Mouse (Mus musculus) forebrain, embryonic 16.5 days (tissue): ENCODE measurements around the gene Sobp. TPM values are rescaled to one million over a fixed set of nuclear protein-coding genes. Genes with fewer than 3 reads are reported as not detected.

Source experiments
- ATAC-seq: fragments of 200-750 bp; cut with Nextera tagmentation; 2 replicates; pipeline ENCODE4 v1.8.0; 2017; ENCODE audit warnings: mild to moderate bottlenecking, moderate library complexity
- H3K27ac ChIP-seq: fragments of 300-500 bp; sonication (generic); 2 replicates; pipeline ENCODE4 v1.5.1; 2014; ENCODE audit warnings: low read length, control low read depth
- H3K27me3 ChIP-seq: fragments of 300-500 bp; sonication (generic); replicated peaks from 2 replicates; pipeline ENCODE4 v1.6.1; 2014; ENCODE audit warnings: low read length; ENCODE audit not compliant: control insufficient read depth, insufficient read depth
- H3K36me3 ChIP-seq: fragments of 300-500 bp; sonication (generic); 2 replicates; pipeline ENCODE4 v1.6.1; 2014; ENCODE audit not compliant: control insufficient read depth, insufficient read depth
- H3K4me1 ChIP-seq: fragments of 300-500 bp; sonication (generic); replicated peaks from 2 replicates; pipeline ENCODE4 v1.6.1; 2014; ENCODE audit warnings: low read length; ENCODE audit not compliant: control insufficient read depth, insufficient read depth
- H3K4me2 ChIP-seq: fragments of 300-500 bp; sonication (generic); 2 replicates; pipeline ENCODE4 v1.6.1; 2014; ENCODE audit warnings: mild to moderate bottlenecking, low read length, control low read depth
- H3K4me3 ChIP-seq: fragments of 300-500 bp; sonication (generic); replicated peaks from 2 replicates; pipeline ENCODE4 v1.5.1; 2014; ENCODE audit warnings: mild to moderate bottlenecking, low read length, control low read depth
- H3K9ac ChIP-seq: fragments of 300-500 bp; sonication (generic); replicated peaks from 2 replicates; pipeline ENCODE4 v1.6.1; 2014; ENCODE audit warnings: low read depth, low read length, control low read depth
- H3K9me3 ChIP-seq: fragments of 300-500 bp; sonication (generic); 2 replicates; pipeline ENCODE4 v1.6.1; 2016; ENCODE audit warnings: low read length; ENCODE audit not compliant: control insufficient read depth
- WGBS: fragments of 180-500 bp; shearing (Covaris S2); extraction: QIAGEN DNeasy Blood & Tissue Kit; methylation state at CpG from one replicate; pipeline ENCODE4 v1.1.7; 2014; 5-methylcytosine and 5-hydroxymethylcytosine counted together
- polyA plus RNA-seq: library from polyadenylated mRNA; unstranded; fragments of >200 nt; fragmentation: Nextera tagmentation; extraction: Ambion mirVana; gene quantifications from 2 replicates; pipeline ENCODE4 v1.2.1, GENCODE M21; 2015

Sobp gene
- polyA plus RNA-seq, 1 experiment from 2014 or later: 15.1 TPM

GRCm38 (mm10) chr10:43054776-43055175, 119.6 kb downstream of the Sobp start:
- H3K9ac ChIP-seq: no peak overlapping the region
- peaks cover 9% of the 10 kb centered on the region; the same call in 1 of the 2 replicates for H3K4me1 ChIP-seq
- H3K36me3 ChIP-seq: no peaks in the 10 kb centered on the region
- H3K4me3 ChIP-seq: no peak overlapping the region
- WGBS: 68% methylated on average over 8 of the region's 8 CpGs
- no peaks in the 10 kb centered on the region for H3K27me3 ChIP-seq
- ATAC-seq: no peak
- H3K9me3 ChIP-seq: no peaks in the 10 kb centered on the region
- no peak overlapping the region for H3K4me2 ChIP-seq
- H3K27ac ChIP-seq: peak overlapping the region; percentile 56

DNA sequence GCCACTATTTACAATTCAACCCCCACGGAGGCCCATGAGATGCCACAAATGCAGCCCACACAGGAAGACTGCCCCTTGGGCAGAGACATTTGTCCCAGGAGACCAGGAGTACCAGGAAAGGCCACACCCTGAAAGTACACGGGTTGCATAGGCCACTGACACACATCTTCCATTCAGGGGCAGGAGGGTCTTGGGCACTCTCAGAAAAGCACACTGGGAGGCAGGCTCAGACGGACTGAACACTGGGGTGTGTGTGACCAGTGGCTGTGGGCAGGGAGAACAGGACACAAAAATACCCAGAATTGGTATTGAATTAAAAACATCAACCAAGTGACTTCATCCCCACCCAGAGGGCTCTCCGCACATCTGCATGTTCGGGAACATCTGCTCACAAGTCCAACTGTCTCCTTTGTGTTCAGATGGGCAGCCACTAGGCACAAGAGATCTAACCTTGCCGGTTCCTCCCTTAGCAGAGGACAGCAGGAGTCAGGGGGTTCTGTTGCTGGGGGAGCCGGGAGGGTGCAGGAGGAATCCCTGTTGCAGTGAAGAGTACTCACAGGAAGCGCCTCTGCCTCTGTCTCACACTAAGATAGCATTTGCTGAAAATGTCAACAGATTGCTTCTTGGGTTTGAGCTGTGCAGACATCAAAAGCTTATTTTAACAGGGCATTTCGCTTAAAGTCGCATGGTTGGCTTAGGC, 120.3 kb downstream of the Sobp start:
- Histone ChIP-seq H3K9ac (no peak overlapping the region), H3K27me3 (no peaks in the 10 kb centered on the region), H3K36me3 (no peaks in the 10 kb centered on the region), H3K4me1 (peaks cover 5% of the 10 kb centered on the region; the same call in 1 of the 2 replicates), H3K27ac (peak overlapping the region; percentile 20), H3K9me3 (no peaks in the 10 kb centered on the region), H3K4me3 (no peak overlapping the region), H3K4me2 (no peak overlapping the region)
- WGBS: 74% methylated on average over 10 of the region's 10 CpGs
- ATAC-seq: peak; percentile 31

GRCm38 (mm10) chr10:43052462-43052861, 121.9 kb downstream of the Sobp start:
- 48% methylated on average over 5 of the region's 5 CpGs for WGBS
- Histone ChIP-seq H3K27ac (no peak overlapping the region), H3K27me3 (no peaks in the 10 kb centered on the region)

GRCm38 (mm10) chr10:43047804-43048348, 126.5 kb downstream of the Sobp start:
- no peak overlapping the region for H3K27ac ChIP-seq
- H3K27me3 ChIP-seq: no peaks in the 10 kb centered on the region
- H3K4me2 ChIP-seq: no peak overlapping the region
- H3K4me3 ChIP-seq: no peak overlapping the region
- no peak overlapping the region for H3K9ac ChIP-seq
- no peaks in the 10 kb centered on the region for H3K9me3 ChIP-seq
- ATAC-seq: no peak
- H3K36me3 ChIP-seq: no peaks in the 10 kb centered on the region
- H3K4me1 ChIP-seq: peaks cover 24% of the 10 kb centered on the region
- 71% methylated on average over 6 of the region's 6 CpGs for WGBS

More at GRCm38 (mm10) chr10:43052462-43052861, 121.9 kb downstream of the Sobp start:
- Histone ChIP-seq H3K4me1 (peaks cover 13% of the 10 kb centered on the region; the same call in 1 of the 2 replicates), H3K9ac (no peak overlapping the region), H3K36me3 (no peaks in the 10 kb centered on the region), H3K9me3 (no peaks in the 10 kb centered on the region), H3K4me3 (no peak overlapping the region), H3K4me2 (no peak overlapping the region)
- peak; percentile 50 for ATAC-seq

DNA sequence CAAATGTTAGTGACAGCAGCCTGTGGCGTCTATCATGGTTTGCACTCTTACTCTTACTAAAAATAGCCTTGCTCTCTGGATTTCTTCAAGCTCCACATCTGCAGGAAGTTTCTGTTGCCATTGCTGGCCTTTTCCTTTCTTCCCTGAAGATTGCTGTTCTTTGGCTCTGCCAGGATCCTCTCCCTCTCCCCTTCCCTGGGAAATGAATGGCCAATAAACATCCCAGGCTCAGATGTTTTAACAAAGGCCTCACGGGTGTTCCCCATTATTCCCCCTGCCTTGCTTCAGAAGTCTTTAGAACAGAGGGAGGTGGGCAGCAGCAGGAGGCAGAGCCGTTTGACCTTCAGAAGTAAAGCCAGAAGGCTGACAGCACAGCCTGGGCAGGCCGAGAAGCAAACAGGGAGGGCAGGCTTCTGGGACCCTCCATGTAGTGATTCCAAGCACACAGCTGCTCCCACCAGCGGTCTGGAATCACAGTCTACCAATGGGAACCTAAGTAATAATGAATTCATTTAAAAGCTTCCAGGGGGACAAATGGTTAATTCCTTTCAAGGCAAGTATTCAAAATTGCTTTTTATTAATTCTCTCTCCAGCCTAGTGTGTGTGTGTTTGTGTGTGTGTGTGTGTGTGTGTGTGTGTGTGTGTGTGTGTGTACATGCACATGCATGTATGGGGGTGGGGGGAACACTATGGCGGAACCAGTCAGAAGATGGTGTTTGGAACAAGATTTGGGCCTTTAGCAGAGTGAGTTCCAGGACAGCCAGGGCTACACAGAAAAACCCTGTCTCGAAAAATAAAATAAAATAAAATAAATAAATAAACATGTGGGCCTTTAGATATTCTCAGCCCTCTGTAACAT, 130.8 kb downstream of the Sobp start:
- 20% methylated on average over 7 of the region's 7 CpGs for WGBS
- no peak overlapping the region for H3K4me3 ChIP-seq
- no peaks in the 10 kb centered on the region for H3K27me3 ChIP-seq
- peak; percentile 60 for ATAC-seq
- peak overlapping the region; percentile 55 for H3K27ac ChIP-seq
- H3K4me1 ChIP-seq: peaks cover 27% of the 10 kb centered on the region
- H3K36me3 ChIP-seq: no peaks in the 10 kb centered on the region
- H3K4me2 ChIP-seq: no peak overlapping the region
- no peaks in the 10 kb centered on the region for H3K9me3 ChIP-seq
- H3K9ac ChIP-seq: no peak overlapping the region

DNA sequence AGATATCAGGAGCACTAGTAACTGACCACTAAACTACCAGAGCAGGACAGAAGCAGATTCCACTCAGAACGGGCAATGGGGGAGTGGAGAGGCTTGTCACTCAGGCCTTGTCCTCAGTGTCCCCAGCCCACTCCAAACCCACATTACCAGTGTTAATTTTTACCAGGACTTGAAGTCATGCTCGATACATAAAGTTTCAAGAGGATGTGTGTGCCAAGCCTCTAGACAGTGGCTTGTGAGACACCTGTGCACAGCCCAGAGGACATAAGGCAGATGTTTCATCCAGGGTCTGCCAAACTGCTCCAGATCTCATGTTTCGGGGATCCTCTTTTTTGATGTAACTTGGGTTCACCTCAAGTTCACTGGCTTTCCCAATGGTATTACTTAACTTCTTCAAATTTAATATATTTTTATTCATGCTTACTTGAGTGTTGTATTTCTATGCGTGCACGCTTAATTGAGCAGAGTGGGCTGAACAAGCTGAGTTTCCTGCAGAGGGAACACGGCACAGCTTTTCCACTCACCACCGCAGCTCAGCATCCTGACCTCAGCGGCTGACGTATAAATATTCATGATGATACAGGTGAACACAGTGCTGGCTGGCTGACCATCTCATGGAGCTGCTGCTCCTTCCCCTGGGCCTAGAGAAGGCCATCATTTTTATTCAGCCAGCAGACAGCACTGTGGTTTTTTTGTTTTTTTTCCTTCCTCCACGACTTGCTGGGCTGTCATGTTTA, 131.6 kb downstream of the Sobp start:
- Histone ChIP-seq H3K4me2 (no peak overlapping the region), H3K36me3 (no peaks in the 10 kb centered on the region), H3K27me3 (no peaks in the 10 kb centered on the region), H3K4me1 (peaks cover 22% of the 10 kb centered on the region), H3K9ac (no peak overlapping the region), H3K9me3 (no peaks in the 10 kb centered on the region), H3K4me3 (no peak overlapping the region), H3K27ac (peak overlapping the region; percentile 55)
- WGBS: 23% methylated on average over 10 of the region's 10 CpGs
- ATAC-seq: peak; percentile 9; the same call in 1 of the 2 replicates

DNA sequence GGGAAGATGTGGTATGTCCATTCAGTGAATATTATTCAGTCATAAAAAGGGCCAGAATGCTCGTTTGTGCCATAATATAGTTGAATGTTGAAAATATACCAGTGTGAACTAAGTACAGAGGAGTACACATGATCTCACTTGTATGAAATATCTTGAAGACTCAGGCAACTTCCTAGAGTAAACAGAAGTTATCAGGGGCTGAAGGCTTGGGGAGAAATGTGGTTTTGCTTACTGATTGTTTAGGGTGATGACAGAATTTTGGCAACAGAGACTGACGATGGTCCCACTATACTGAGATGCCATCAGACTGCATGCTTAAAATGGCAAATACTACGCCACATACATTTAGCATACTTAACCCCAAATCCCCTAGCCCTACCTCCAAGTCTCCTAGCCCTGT, 132.5 kb downstream of the Sobp start:
- Histone ChIP-seq H3K27me3 (no peaks in the 10 kb centered on the region), H3K4me3 (no peak overlapping the region), H3K27ac (no peak overlapping the region), H3K9ac (no peak overlapping the region), H3K4me2 (no peak overlapping the region), H3K4me1 (peaks cover 22% of the 10 kb centered on the region), H3K9me3 (no peaks in the 10 kb centered on the region), H3K36me3 (no peaks in the 10 kb centered on the region)
- no peak for ATAC-seq
- 63% methylated on average over 3 of the region's 3 CpGs for WGBS

- Histone ChIP-seq H3K9me3 (no peaks in the 10 kb centered on the region), H3K4me2 (no peak overlapping the region), H3K27me3 (no peaks in the 10 kb centered on the region), H3K4me1 (peaks cover 10% of the 10 kb centered on the region), H3K36me3 (no peaks in the 10 kb centered on the region), H3K27ac (no peak overlapping the region), H3K9ac (no peak overlapping the region), H3K4me3 (no peak overlapping the region)
- no peak for ATAC-seq
- WGBS: 24% methylated on average over 7 of the region's 7 CpGs
Observed at GRCm38 (mm10) chr10:43037455-43037793, 136.9 kb downstream of the Sobp start.
